Mouse (Mus musculus) megakaryocyte, embryonic 14.5 days (primary cell): ENCODE measurements around the gene Igsf3. TPM values are rescaled to one million over a fixed set of nuclear protein-coding genes. Genes with fewer than 3 reads are reported as not detected.
"Not testable (repeated sequence)": the region's sequence is repeated elsewhere in the genome, so short reads cannot be mapped to it uniquely, and the experiment has no call there.

Experiments used
- H3K27me3 ChIP-seq: replicated peaks from 2 replicates; pipeline ENCODE3; 2012; ENCODE audit warnings: inconsistent platforms
- H3K36me3 ChIP-seq: replicated peaks from 2 replicates; pipeline ENCODE3; 2012; ENCODE audit warnings: low read length, inconsistent platforms, mixed read lengths
- H3K4me1 ChIP-seq: 2 replicates; pipeline ENCODE4 v1.6.1; 2012; ENCODE audit warnings: inconsistent platforms
- H3K4me3 ChIP-seq: replicated peaks from 2 replicates; pipeline ENCODE3; 2012; ENCODE audit warnings: moderate library complexity, mild to moderate bottlenecking, inconsistent platforms
- H3K9me3 ChIP-seq: 2 replicates; pipeline ENCODE4 v1.6.1; 2012; ENCODE audit warnings: inconsistent platforms
- FLI1 ChIP-seq: IDR thresholded peaks from 2 replicates; pipeline ENCODE4 v1.6.1; 2012; ENCODE audit warnings: low read length, inconsistent platforms, mixed read lengths
- GATA1 ChIP-seq: IDR thresholded peaks from 3 replicates; pipeline ENCODE4 v1.6.1; 2012; ENCODE audit warnings: mixed read lengths, low read length, inconsistent platforms, borderline replicate concordance
- polyA plus RNA-seq: library from polyadenylated mRNA; stranded (reverse); fragments of >175 nt; gene quantifications from 2 replicates; pipeline ENCODE4 v1.2.3, GENCODE M21; 2012; ENCODE audit warnings: low replicate concordance; ENCODE audit not compliant: insufficient read depth

Igsf3 gene
- polyA plus RNA-seq, 1 experiment, result not detected

GRCm38 (mm10) chr3:101411626-101412025 is 34.7 kb downstream of the Igsf3 start:
- Histone ChIP-seq H3K36me3 (no peaks in the 10 kb centered on the region), H3K4me3 (no peak overlapping the region), H3K9me3 (no peaks in the 10 kb centered on the region), H3K27me3 (peaks cover 29% of the 10 kb centered on the region), H3K4me1 (0 out of 2 replicates have a peak, but pooled peaks cover 3% of the 10 kb centered on the region)
- TF ChIP-seq FLI1 (no peak), GATA1 (no peak)

- TF ChIP-seq GATA1, result no peak
- TF ChIP-seq FLI1, result no peak
- Histone ChIP-seq H3K9me3 (no peaks in the 10 kb centered on the region), H3K27me3 (peaks cover 29% of the 10 kb centered on the region), H3K4me3 (no peak overlapping the region), H3K36me3 (no peaks in the 10 kb centered on the region), H3K4me1 (0 out of 2 replicates have a peak, but pooled peaks cover 3% of the 10 kb centered on the region)
Measured at GRCm38 (mm10) chr3:101412115-101412514, 35.2 kb downstream of the Igsf3 start.

GRCm38 (mm10) chr3:101413013-101413412 is 36.1 kb downstream of the Igsf3 start:
- not testable (repeated sequence) for H3K4me3 ChIP-seq, H3K4me1 ChIP-seq, H3K9me3 ChIP-seq, H3K36me3 ChIP-seq
- peaks cover 26% of the 10 kb centered on the region for H3K27me3 ChIP-seq

- H3K27me3 ChIP-seq, result peaks cover 27% of the 10 kb centered on the region
- TF ChIP-seq GATA1 (no peak), FLI1 (no peak)
- H3K4me3 ChIP-seq, result no peak overlapping the region
- H3K4me1 ChIP-seq, result peaks cover 17% of the 10 kb centered on the region; the same call in 1 of the 2 replicates
- no peaks in the 10 kb centered on the region for H3K9me3 ChIP-seq
- H3K36me3 ChIP-seq, result no peaks in the 10 kb centered on the region
Measured at GRCm38 (mm10) chr3:101418740-101419652, 42.1 kb downstream of the Igsf3 start.

GRCm38 (mm10) chr3:101419653-101419994 is 42.7 kb downstream of the Igsf3 start:
- Histone ChIP-seq H3K9me3 (no peaks in the 10 kb centered on the region), H3K4me3 (no peak overlapping the region), H3K36me3 (no peaks in the 10 kb centered on the region), H3K4me1 (peaks cover 17% of the 10 kb centered on the region; the same call in 1 of the 2 replicates), H3K27me3 (peaks cover 28% of the 10 kb centered on the region)
- TF ChIP-seq FLI1 (no peak), GATA1 (no peak)

- Histone ChIP-seq H3K9me3 (no peaks in the 10 kb centered on the region), H3K4me3 (no peak overlapping the region), H3K4me1 (peaks cover 17% of the 10 kb centered on the region; the same call in 1 of the 2 replicates), H3K27me3 (peaks cover 23% of the 10 kb centered on the region), H3K36me3 (no peaks in the 10 kb centered on the region)
- TF ChIP-seq GATA1, result no peak
- no peak for TF ChIP-seq FLI1
Measured at GRCm38 (mm10) chr3:101423188-101423587, 46.3 kb downstream of the Igsf3 start.

GRCm38 (mm10) chr3:101424295-101424885 is 47.5 kb downstream of the Igsf3 start:
- TF ChIP-seq FLI1 (no peak), GATA1 (no peak)
- Histone ChIP-seq H3K4me3 (no peak overlapping the region), H3K27me3 (peaks cover 15% of the 10 kb centered on the region), H3K36me3 (no peaks in the 10 kb centered on the region), H3K4me1 (peaks cover 7% of the 10 kb centered on the region; the same call in 1 of the 2 replicates), H3K9me3 (no peaks in the 10 kb centered on the region)

- Histone ChIP-seq H3K27me3 (peaks cover 26% of the 10 kb centered on the region), H3K4me1 (peaks cover 11% of the 10 kb centered on the region), H3K9me3 (no peaks in the 10 kb centered on the region), H3K36me3 (no peaks in the 10 kb centered on the region), H3K4me3 (no peak overlapping the region)
- TF ChIP-seq GATA1 (no peak), FLI1 (no peak)
Measured at GRCm38 (mm10) chr3:101429982-101430754, 53.3 kb downstream of the Igsf3 start.

- Histone ChIP-seq H3K9me3 (no peaks in the 10 kb centered on the region), H3K36me3 (no peaks in the 10 kb centered on the region), H3K27me3 (peaks cover 26% of the 10 kb centered on the region), H3K4me1 (peaks cover 11% of the 10 kb centered on the region), H3K4me3 (no peak overlapping the region)
- no peak for TF ChIP-seq GATA1
- no peak for TF ChIP-seq FLI1
Measured at GRCm38 (mm10) chr3:101430755-101431115, 53.9 kb downstream of the Igsf3 start.

GRCm38 (mm10) chr3:101435672-101436071 is 58.8 kb downstream of the Igsf3 start:
- Histone ChIP-seq H3K9me3 (no peaks in the 10 kb centered on the region), H3K4me1 (peaks cover 6% of the 10 kb centered on the region), H3K4me3 (no peak overlapping the region), H3K27me3 (peaks cover 25% of the 10 kb centered on the region), H3K36me3 (no peaks in the 10 kb centered on the region)
- no peak for TF ChIP-seq FLI1
- TF ChIP-seq GATA1, result no peak
